ENCODE assay signal across 8 mouse cellular contexts in the genomic region with DNA sequence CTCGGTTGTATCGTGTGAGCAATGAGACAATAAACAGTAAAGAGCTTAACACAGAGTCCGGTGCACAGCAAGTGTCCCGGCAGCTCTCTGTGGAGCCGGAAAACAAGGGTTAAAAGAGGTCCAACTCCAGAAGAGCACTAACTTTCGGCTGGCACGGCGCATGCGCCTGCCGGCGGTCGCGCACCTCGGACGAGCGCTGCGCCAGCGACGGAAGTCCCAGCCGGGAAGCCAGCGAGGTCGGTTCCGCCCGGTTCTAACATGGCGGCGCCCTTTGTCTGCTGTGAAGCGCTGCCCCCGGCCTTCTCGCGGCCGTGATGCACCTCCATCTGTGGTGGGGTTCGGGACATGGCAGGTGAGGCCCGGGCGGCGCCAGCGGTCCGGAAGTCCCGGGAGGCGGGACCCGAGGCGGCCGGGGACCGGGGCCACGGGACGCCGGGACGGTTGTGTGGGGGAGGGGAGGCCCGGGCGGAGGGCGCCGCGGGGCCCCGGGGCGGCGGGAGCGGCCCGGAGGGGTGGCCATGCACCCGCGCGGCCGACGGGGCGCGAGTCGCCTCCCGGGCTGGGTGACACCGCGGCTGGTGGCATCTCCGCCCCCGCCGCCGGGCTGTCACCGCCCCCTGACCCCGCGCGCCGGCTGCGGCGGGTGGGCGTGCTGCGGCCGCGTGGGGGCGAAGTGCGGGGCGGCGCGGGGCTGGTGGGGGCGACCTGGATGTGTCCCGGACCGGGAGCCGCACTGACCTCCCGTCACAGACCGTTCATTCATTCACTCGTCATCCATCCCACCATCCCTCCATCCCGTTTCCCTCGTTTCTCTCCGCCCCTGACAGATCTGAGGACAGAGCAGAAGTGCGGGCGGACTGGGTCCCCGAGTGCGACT. TPM values are rescaled to one million over a fixed set of nuclear protein-coding genes. Genes with fewer than 3 reads are reported as not detected.
DNase-seq lines count a peak whose midpoint lies in the region; ATAC-seq and TF ChIP-seq lines count a peak whose summit lies in the region.

A gene (plus strand): TSS at position 204 of the 877 bp plus-strand sequence.

- ATAC-seq in heart, embryonic 12.5 days (ENCODE audit: insufficient number of reproducible peaks, low FRiP score): peak; percentile 92
- ATAC-seq in kidney, embryonic 16.5 days (ENCODE audit: low FRiP score, low TSS enrichment): peak; percentile 91
- ATAC-seq in liver, embryonic 11.5 days (replicated peaks; ENCODE audit: low FRiP score): peak; percentile 88

- under 1% methylated on average over 91 of the region's 102 CpGs for WGBS in heart, embryonic 12.5 days
- WGBS in kidney, embryonic 16.5 days: under 1% methylated on average over 84 of the region's 102 CpGs
- WGBS in liver, embryonic 11.5 days: under 1% methylated on average over 62 of the region's 102 CpGs

- H3K4me3 ChIP-seq in erythroblast, embryonic 14.5 days (replicated peaks): peak within 1 kb of the TSS; percentile 95
- peak within 1 kb of the TSS; percentile 100 for H3K4me3 ChIP-seq in heart, embryonic 12.5 days
- H3K4me3 ChIP-seq in kidney, embryonic 16.5 days (ENCODE audit: low read length): peak within 1 kb of the TSS; percentile 98
- H3K4me3 ChIP-seq in liver, embryonic 11.5 days (ENCODE audit: low read depth, low read length): peak within 1 kb of the TSS; percentile 93
- peak within 1 kb of the TSS; percentile 34 for H3K4me3 ChIP-seq in myocyte

- peaks cover 21% of the 10 kb centered on the region for H3K36me3 ChIP-seq in erythroblast, embryonic 14.5 days (ENCODE audit: control insufficient read depth)
- H3K36me3 ChIP-seq in heart, embryonic 12.5 days: peaks cover 28% of the 10 kb centered on the region
- peaks cover 26% of the 10 kb centered on the region for H3K36me3 ChIP-seq in kidney, embryonic 16.5 days (ENCODE audit: insufficient read depth, low read length)
- H3K36me3 ChIP-seq in liver, embryonic 11.5 days (ENCODE audit: control insufficient read depth, insufficient read depth, low read length): peaks cover 7% of the 10 kb centered on the region
- peaks cover 7% of the 10 kb centered on the region for H3K36me3 ChIP-seq in myocyte (ENCODE audit: control insufficient read depth, insufficient read depth)

- H3K4me2 ChIP-seq in heart, embryonic 12.5 days: peak within 1 kb of the TSS; percentile 93
- peak within 1 kb of the TSS; percentile 83 for H3K4me2 ChIP-seq in kidney, embryonic 16.5 days (replicated peaks; ENCODE audit: low read depth, low read length)
- peak within 1 kb of the TSS; percentile 87 for H3K4me2 ChIP-seq in liver, embryonic 11.5 days
- H3K4me2 ChIP-seq in myocyte (ENCODE audit: low read depth): peak within 1 kb of the TSS; percentile 96

- H3K79me2 ChIP-seq in myocyte (ENCODE audit: control insufficient read depth, insufficient read depth): peaks cover 30% of the 10 kb centered on the region

- H3K27ac ChIP-seq in heart, embryonic 12.5 days (ENCODE audit: poor library complexity, severe bottlenecking): peak within 1 kb of the TSS; percentile 67
- peak within 1 kb of the TSS; percentile 71 for H3K27ac ChIP-seq in kidney, embryonic 16.5 days (ENCODE audit: low read length)
- peak within 1 kb of the TSS; percentile 54 for H3K27ac ChIP-seq in liver, embryonic 11.5 days (ENCODE audit: low read depth, low read length)

- no peaks in the 10 kb centered on the region; the same call in 1 of the 2 replicates for H3K27me3 ChIP-seq in erythroblast, embryonic 14.5 days (ENCODE audit: control insufficient read depth)
- H3K27me3 ChIP-seq in heart, embryonic 12.5 days (replicated peaks): no peaks in the 10 kb centered on the region
- H3K27me3 ChIP-seq in kidney, embryonic 16.5 days (ENCODE audit: insufficient read depth, low read length): no peaks in the 10 kb centered on the region
- no peaks in the 10 kb centered on the region for H3K27me3 ChIP-seq in liver, embryonic 11.5 days (replicated peaks; ENCODE audit: control insufficient read depth, insufficient read depth, low read length)
- no peaks in the 10 kb centered on the region for H3K27me3 ChIP-seq in myocyte (ENCODE audit: control insufficient read depth, insufficient read depth, insufficient read length)

- DNase-seq in CD4-positive, CD25-positive, alpha-beta regulatory T cell, adult 2 months (ENCODE audit: low read depth, low spot score): peak; percentile 95
- peak; percentile 68 for DNase-seq in brain, embryonic 18.5 days (ENCODE audit: low read depth, low spot score)
- DNase-seq in liver, embryonic 11.5 days (ENCODE audit: low spot score): peak; percentile 90
- peak; percentile 89 to 95 for DNase-seq in spleen, postnatal 4 days (ENCODE audit: low spot score in 2 of 2)

- H3K9ac ChIP-seq in heart, embryonic 12.5 days: peak within 1 kb of the TSS; percentile 98
- peak within 1 kb of the TSS; percentile 99 for H3K9ac ChIP-seq in kidney, embryonic 16.5 days (replicated peaks; ENCODE audit: low read length)
- H3K9ac ChIP-seq in liver, embryonic 11.5 days (ENCODE audit: low read depth, low read length): peak within 1 kb of the TSS; percentile 88

- no peaks in the 10 kb centered on the region for H3K9me3 ChIP-seq in erythroblast, embryonic 14.5 days (ENCODE audit: control insufficient read depth, low read length)
- H3K9me3 ChIP-seq in heart, embryonic 12.5 days (replicated peaks): no peaks in the 10 kb centered on the region
- no peaks in the 10 kb centered on the region for H3K9me3 ChIP-seq in kidney, embryonic 16.5 days (ENCODE audit: low read length)
- H3K9me3 ChIP-seq in liver, embryonic 11.5 days (ENCODE audit: control insufficient read depth, low read length): no peaks in the 10 kb centered on the region

- TF ChIP-seq POLR2A in myocyte (IDR thresholded peaks at IDR 0.05; ENCODE audit: insufficient read length, low read depth): peak; percentile 74

- H3ac ChIP-seq in myocyte (ENCODE audit: control insufficient read depth, insufficient read length): peak within 1 kb of the TSS; percentile 79

- H3K4me1 ChIP-seq in erythroblast, embryonic 14.5 days (ENCODE audit: control insufficient read depth): peaks cover 27% of the 10 kb centered on the region
- H3K4me1 ChIP-seq in heart, embryonic 12.5 days (replicated peaks): peaks cover 24% of the 10 kb centered on the region
- H3K4me1 ChIP-seq in kidney, embryonic 16.5 days (ENCODE audit: insufficient read depth, low read length): peaks cover 21% of the 10 kb centered on the region
- peaks cover 15% of the 10 kb centered on the region for H3K4me1 ChIP-seq in liver, embryonic 11.5 days (replicated peaks; ENCODE audit: control insufficient read depth, insufficient read depth, low read length)

TF ChIP-seq in myocyte, 11 proteins besides CTCF, POLR2A, EP300 and RAD21:
- no peak for TF ChIP-seq TCF3 (IDR thresholded peaks at IDR 0.05; ENCODE audit: insufficient read length, low read depth)
- TF ChIP-seq REST (IDR thresholded peaks at IDR 0.05; ENCODE audit: insufficient read depth, insufficient read length): no peak
- no peak for TF ChIP-seq E2F4 (IDR thresholded peaks at IDR 0.05; ENCODE audit: insufficient read depth)
- TF ChIP-seq MYOG (IDR thresholded peaks at IDR 0.05; ENCODE audit: control insufficient read depth in 1 of 3, insufficient read depth in 1 of 3, insufficient read length in 2 of 3, low read depth in 2 of 3): peak in 1 of 3 experiments; percentile 13
- no peak for TF ChIP-seq MYOD1 (IDR thresholded peaks at IDR 0.05; ENCODE audit: control insufficient read depth in 1 of 3, insufficient read length in 2 of 3, low read depth in 2 of 3)
- TF ChIP-seq MAX (IDR thresholded peaks at IDR 0.05; ENCODE audit: low read depth): no peak
- TF ChIP-seq USF1 (IDR thresholded peaks at IDR 0.05; ENCODE audit: low read depth): no peak
- no peak for TF ChIP-seq TCF12 (IDR thresholded peaks at IDR 0.05; ENCODE audit: insufficient read depth, poor library complexity, severe bottlenecking)
- peak; percentile 73 for TF ChIP-seq SRF (IDR thresholded peaks at IDR 0.05; ENCODE audit: control insufficient read depth, insufficient read length, low read depth)
- TF ChIP-seq CEBPB (IDR thresholded peaks at IDR 0.05; ENCODE audit: insufficient read depth, poor library complexity, severe bottlenecking): no peak
- peak; percentile 60 for TF ChIP-seq POLR2AphosphoS2 (IDR thresholded peaks at IDR 0.05; ENCODE audit: insufficient read length, low read depth)

RNA-seq across cellular contexts. Expression of the gene that starts here (rescaled TPM):
- polyA plus RNA-seq in erythroblast, embryonic 14.5 days (2012): 1.9 and 2.6 TPM in 2 replicates
- polyA plus RNA-seq in heart, embryonic 12.5 days (2016; fragmentation: Nextera tagmentation; extraction: Ambion mirVana): 24.9 and 25.3 TPM in 2 replicates
- polyA plus RNA-seq in kidney, embryonic 16.5 days (2015; fragmentation: Nextera tagmentation; extraction: Ambion mirVana): 41.7 and 43.1 TPM in 2 replicates
- 24.3 and 26.4 TPM in 2 replicates for polyA plus RNA-seq in liver, embryonic 11.5 days (2014; fragmentation: Nextera tagmentation; extraction: Ambion mirVana)
- polyA plus RNA-seq in myocyte (2012; fragmentation: generic; extraction: Trizol): 30.1 TPM

Comparison
In these comparisons a context has a peak if more than half of its experiments do, and no peak if none do; other contexts are left out.
1. Peak in every context shown above with its lines: DNase-seq, ATAC-seq, H3K4me3 ChIP-seq and H3K27ac ChIP-seq.
2. H3K4me3 ChIP-seq: peak in every context shown above with its lines; median percentile 100 in heart, embryonic 12.5 days; 98 in kidney, embryonic 16.5 days; 95 in erythroblast, embryonic 14.5 days; 93 in liver, embryonic 11.5 days; 34 in myocyte.